Mouse (Mus musculus): ENCODE data around the gene Trabd2b.

GRCm38 (mm10) chr4:114567594-114567993, 161.1 kb downstream of the Trabd2b start:
- TF ChIP-seq CTCF (IDR thresholded peaks at IDR 0.05 in 2 of 3, conservative IDR thresholded peaks at IDR 0.05 in 1 of 3; ENCODE audit: control insufficient read depth in 1 of 3, insufficient read depth in 1 of 3, low read depth in 2 of 3, low read length in 3 of 3, poor library complexity in 1 of 3, severe bottlenecking in 1 of 3) (no peak), POLR2A (IDR thresholded peaks at IDR 0.05; ENCODE audit: control insufficient read depth in 1 of 2, insufficient read depth in 1 of 2, low read depth in 1 of 2, low read length in 2 of 2, poor library complexity in 1 of 2) (no peak), SMC3 (IDR thresholded peaks at IDR 0.05; ENCODE audit: low read depth, low read length) (no peak), EP300 (IDR thresholded peaks at IDR 0.05; ENCODE audit: low read depth in 1 of 2, low read length in 2 of 2) (no peak), RCOR1 (IDR thresholded peaks at IDR 0.05; ENCODE audit: low read depth, low read length) (no peak), BHLHE40 (IDR thresholded peaks at IDR 0.05; ENCODE audit: borderline replicate concordance, low read depth, low read length) (no peak)
